Mouse (Mus musculus): ENCODE measurements at regions not wholly inside any gene's neighbourhood (a gene's known extent, or its start where the extent isn't known, plus 50 kb on each side); places are given as distances from the start of the nearest gene placed in this dataset.

DNA sequence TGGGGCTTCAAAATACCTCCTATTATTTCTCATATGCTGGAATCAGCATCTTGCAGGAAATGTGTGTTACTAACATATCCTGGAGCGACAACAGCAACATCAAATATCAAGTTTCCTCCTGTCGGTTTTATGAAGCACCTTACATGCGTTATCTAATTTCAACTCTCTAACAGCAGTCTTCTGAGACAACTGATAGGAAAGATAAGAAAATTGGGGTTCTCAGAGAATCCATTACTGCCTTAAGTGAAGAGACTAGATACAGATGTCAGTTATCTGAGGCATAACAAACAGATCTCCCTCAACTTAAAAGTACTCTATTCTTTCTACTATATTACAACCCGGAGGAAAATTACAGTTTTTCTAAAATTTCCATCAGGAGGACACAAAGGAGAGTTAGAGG lies 64.4 kb upstream of the Ube2e3 start:
- TF ChIP-seq CTCF (IDR thresholded peaks at IDR 0.05): no peak
- no peak for TF ChIP-seq EP300 (IDR thresholded peaks at IDR 0.05)

All from lung, postnatal 0 days (tissue).